Mouse (Mus musculus) embryonic fibroblast, embryonic 13.5 days (primary cell): ENCODE results near the gene Upb1.
"Not testable (repeated sequence)": the region's sequence is repeated elsewhere in the genome, so short reads cannot be mapped to it uniquely, and the experiment has no call there.

Source experiments
- CTCF ChIP-seq: IDR thresholded peaks from 2 replicates; pipeline ENCODE4 v1.5.1; 2011; ENCODE audit warnings: mild to moderate bottlenecking, control low read depth, low read length, moderate library complexity, borderline replicate concordance; ENCODE audit not compliant: insufficient read depth
- POLR2A ChIP-seq: IDR thresholded peaks from 2 replicates; pipeline ENCODE4 v1.6.1; 2011; ENCODE audit warnings: low read depth, mild to moderate bottlenecking, control low read depth, low read length, moderate library complexity

GRCm38 (mm10) chr10:75456061-75456831 lies 55.3 kb downstream of the Upb1 start:
- not testable (repeated sequence) for TF ChIP-seq POLR2A, CTCF
